Mouse (Mus musculus): ENCODE results near the gene Mpg. TPM values are rescaled to one million over a fixed set of nuclear protein-coding genes. Genes with fewer than 3 reads are reported as not detected.

Gene Mpg
- polyA plus RNA-seq, 1 experiment from 2014 or later: 29.7 TPM

DNA sequence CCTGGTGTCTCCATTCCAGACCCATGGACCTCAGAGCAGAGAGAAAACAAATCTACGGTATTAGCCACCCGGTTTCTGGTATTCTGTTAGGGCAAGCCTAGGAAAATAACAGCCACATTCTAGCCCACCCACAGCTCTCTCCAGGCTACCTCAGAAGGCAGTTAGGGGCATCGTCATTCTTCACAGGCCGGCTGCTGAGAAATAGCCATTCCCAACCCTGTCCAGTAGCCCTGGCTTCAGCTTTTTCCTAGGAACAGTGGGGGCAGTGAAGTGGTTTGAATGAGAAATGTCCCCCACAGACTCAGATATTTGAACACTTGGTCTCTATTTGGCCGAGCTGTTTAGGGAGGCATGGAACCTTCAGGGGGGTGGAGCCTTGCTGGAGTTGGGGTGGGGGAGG lies 36.9 kb upstream of the Mpg start:
- Histone ChIP-seq H3K36me3 (ENCODE audit: control insufficient read depth, insufficient read depth, low read length) (no peaks in the 10 kb centered on the region), H3K9ac (ENCODE audit: low read depth, low read length) (no peak overlapping the region), H3K27me3 (replicated peaks; ENCODE audit: control insufficient read depth, insufficient read depth, low read length) (no peaks in the 10 kb centered on the region), H3K9me3 (ENCODE audit: control insufficient read depth, low read length) (no peaks in the 10 kb centered on the region), H3K4me1 (ENCODE audit: control insufficient read depth, insufficient read depth, low read length) (no peaks in the 10 kb centered on the region), H3K4me3 (ENCODE audit: low read depth, low read length) (no peak overlapping the region), H3K4me2 (ENCODE audit: low read depth, low read length) (no peak overlapping the region), H3K27ac (replicated peaks; ENCODE audit: low read depth, low read length) (no peak overlapping the region)
- DNase-seq (ENCODE audit: low spot score) (no peak), ATAC-seq (ENCODE audit: low read depth) (no peak)
- 70% methylated on average over 5 of the region's 5 CpGs for WGBS

DNA sequence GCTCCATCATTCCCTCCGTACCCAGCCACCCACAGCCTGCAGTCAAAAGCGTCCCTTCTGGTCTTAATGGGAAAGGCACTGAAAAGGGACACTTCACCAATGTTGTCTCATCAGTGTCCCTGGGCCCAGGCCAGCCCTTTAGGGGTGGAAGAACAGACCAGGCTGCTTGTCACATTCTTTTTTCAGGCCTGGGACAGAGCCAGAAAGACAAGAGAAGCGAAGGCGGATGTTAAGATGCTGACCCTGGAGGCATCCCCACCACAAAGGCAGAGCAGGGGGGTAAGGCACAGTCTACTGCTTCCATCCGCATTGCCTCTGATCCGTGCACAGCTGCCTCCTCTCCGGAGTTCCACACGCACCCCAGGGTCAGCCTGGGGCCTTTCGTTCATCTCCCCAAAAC lies 36.2 kb upstream of the Mpg start:
- Histone ChIP-seq H3K4me2 (ENCODE audit: low read depth, low read length) (no peak overlapping the region), H3K4me1 (ENCODE audit: control insufficient read depth, insufficient read depth, low read length) (no peaks in the 10 kb centered on the region), H3K4me3 (ENCODE audit: low read depth, low read length) (no peak overlapping the region), H3K27ac (replicated peaks; ENCODE audit: low read depth, low read length) (no peak overlapping the region), H3K9ac (ENCODE audit: low read depth, low read length) (no peak overlapping the region), H3K9me3 (ENCODE audit: control insufficient read depth, low read length) (no peaks in the 10 kb centered on the region), H3K36me3 (ENCODE audit: control insufficient read depth, insufficient read depth, low read length) (no peaks in the 10 kb centered on the region), H3K27me3 (replicated peaks; ENCODE audit: control insufficient read depth, insufficient read depth, low read length) (no peaks in the 10 kb centered on the region)
- 81% methylated on average over 9 of the region's 9 CpGs for WGBS
- no peak for ATAC-seq (ENCODE audit: low read depth)
- DNase-seq (ENCODE audit: low spot score): no peak

DNA sequence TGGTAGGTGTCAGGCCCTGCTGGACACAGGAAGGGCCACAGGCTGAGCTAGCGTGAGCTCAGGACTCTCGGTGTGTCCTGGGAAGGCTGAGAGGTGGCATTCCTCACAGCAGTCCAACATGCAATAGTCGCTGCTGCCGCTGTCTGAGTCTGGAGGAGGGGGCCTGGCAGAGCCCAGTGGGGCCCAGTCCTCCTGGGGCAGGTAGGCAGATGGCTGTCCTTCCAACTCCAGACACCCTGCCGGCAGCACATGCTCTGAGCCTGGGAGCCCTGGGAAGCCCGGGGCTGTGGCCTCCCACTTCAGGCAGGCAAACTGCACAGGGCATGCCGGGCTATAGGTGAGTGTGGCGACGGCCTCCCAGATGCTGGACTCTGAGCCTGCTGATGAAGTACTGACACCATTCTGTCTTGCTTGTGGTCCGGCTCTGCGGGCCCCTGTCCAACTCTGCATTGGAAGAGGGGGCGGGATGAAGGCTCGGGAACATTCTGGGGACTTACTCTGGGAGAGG lies 35.6 kb upstream of the Mpg start:
- ATAC-seq (ENCODE audit: low read depth): no peak
- H3K4me2 ChIP-seq (ENCODE audit: low read depth, low read length): no peak overlapping the region
- no peak overlapping the region for H3K9ac ChIP-seq (ENCODE audit: low read depth, low read length)
- no peak overlapping the region for H3K4me3 ChIP-seq (ENCODE audit: low read depth, low read length)
- no peak for DNase-seq (ENCODE audit: low spot score)
- no peaks in the 10 kb centered on the region for H3K4me1 ChIP-seq (ENCODE audit: control insufficient read depth, insufficient read depth, low read length)
- no peaks in the 10 kb centered on the region for H3K27me3 ChIP-seq (replicated peaks; ENCODE audit: control insufficient read depth, insufficient read depth, low read length)
- H3K9me3 ChIP-seq (ENCODE audit: control insufficient read depth, low read length): no peaks in the 10 kb centered on the region
- no peaks in the 10 kb centered on the region for H3K36me3 ChIP-seq (ENCODE audit: control insufficient read depth, insufficient read depth, low read length)
- 73% methylated on average over 13 of the region's 13 CpGs for WGBS
- no peak overlapping the region for H3K27ac ChIP-seq (replicated peaks; ENCODE audit: low read depth, low read length)

DNA sequence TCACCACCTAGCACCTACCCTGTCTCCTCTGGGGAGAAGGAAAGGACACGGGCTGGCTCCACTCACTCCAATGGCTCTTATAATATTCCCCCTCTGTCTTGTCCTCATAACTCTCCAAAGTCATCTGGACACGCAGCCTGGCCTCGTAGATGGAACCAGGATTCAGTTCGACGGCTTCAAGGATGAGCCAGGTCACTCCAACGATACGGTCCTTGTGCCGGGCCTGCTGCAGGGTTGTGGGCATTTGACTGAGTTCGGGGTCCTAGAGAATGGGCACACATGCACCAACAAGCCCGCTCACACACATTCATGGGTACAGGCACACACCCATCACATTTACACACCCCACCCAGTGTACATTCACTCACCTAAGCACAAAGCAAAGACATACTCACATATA lies 33.1 kb upstream of the Mpg start:
- Histone ChIP-seq H3K27ac (replicated peaks; ENCODE audit: low read depth, low read length) (no peak overlapping the region), H3K27me3 (replicated peaks; ENCODE audit: control insufficient read depth, insufficient read depth, low read length) (no peaks in the 10 kb centered on the region), H3K4me3 (ENCODE audit: low read depth, low read length) (no peak overlapping the region), H3K9me3 (ENCODE audit: control insufficient read depth, low read length) (no peaks in the 10 kb centered on the region), H3K36me3 (ENCODE audit: control insufficient read depth, insufficient read depth, low read length) (no peaks in the 10 kb centered on the region), H3K9ac (ENCODE audit: low read depth, low read length) (no peak overlapping the region), H3K4me1 (ENCODE audit: control insufficient read depth, insufficient read depth, low read length) (no peaks in the 10 kb centered on the region), H3K4me2 (ENCODE audit: low read depth, low read length) (no peak overlapping the region)
- 91% methylated on average over 10 of the region's 10 CpGs for WGBS
- ATAC-seq (ENCODE audit: low read depth) (no peak), DNase-seq (ENCODE audit: low spot score) (no peak)

DNA sequence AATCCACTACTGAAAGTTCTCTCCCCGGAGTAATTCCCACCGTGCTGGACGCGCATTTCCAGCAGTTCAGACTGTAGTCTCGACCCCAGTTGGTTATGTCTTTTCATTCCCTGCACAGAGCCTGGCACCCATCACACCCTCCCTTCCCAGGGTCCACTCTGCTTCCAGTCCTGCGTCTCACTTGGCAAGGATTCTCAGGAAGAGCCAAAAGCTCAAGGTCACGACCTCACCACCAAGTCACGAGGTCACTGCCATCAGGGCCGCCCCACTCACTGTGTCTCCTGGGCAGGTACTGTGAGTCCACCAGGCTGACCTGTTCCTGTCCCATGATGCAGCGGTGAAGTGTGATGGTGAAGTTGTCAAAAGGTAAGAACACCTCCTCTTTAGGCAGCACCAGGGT lies 32.2 kb upstream of the Mpg start:
- WGBS: 82% methylated on average over 10 of the region's 10 CpGs
- DNase-seq (ENCODE audit: low spot score): no peak
- no peaks in the 10 kb centered on the region for H3K9me3 ChIP-seq (ENCODE audit: control insufficient read depth, low read length)
- H3K4me3 ChIP-seq (ENCODE audit: low read depth, low read length): no peak overlapping the region
- no peak overlapping the region for H3K27ac ChIP-seq (replicated peaks; ENCODE audit: low read depth, low read length)
- no peaks in the 10 kb centered on the region for H3K27me3 ChIP-seq (replicated peaks; ENCODE audit: control insufficient read depth, insufficient read depth, low read length)
- H3K4me1 ChIP-seq (ENCODE audit: control insufficient read depth, insufficient read depth, low read length): no peaks in the 10 kb centered on the region
- no peaks in the 10 kb centered on the region for H3K36me3 ChIP-seq (ENCODE audit: control insufficient read depth, insufficient read depth, low read length)
- H3K9ac ChIP-seq (ENCODE audit: low read depth, low read length): no peak overlapping the region
- no peak overlapping the region for H3K4me2 ChIP-seq (ENCODE audit: low read depth, low read length)
- no peak for ATAC-seq (ENCODE audit: low read depth)

DNA sequence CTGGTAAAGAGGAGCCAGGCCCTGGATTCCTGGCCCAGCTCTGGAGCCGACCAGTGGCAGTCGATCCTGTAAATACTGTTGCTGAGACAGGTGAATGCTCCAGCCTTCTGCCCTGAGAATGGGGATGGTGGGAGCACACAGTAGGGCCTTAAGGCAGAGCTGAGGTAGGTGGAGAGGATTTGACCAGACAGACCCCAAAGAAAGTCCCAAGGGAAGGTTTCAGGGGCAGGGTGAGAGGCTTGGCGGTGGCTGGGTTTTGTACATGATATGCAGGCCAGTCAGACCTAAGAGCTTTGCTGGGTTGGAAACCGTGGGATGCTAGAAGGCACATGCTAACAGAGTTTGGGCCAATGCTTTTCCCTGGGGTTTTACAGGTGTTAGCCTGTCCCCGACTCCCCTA lies 31.7 kb upstream of the Mpg start:
- no peak overlapping the region for H3K4me3 ChIP-seq (ENCODE audit: low read depth, low read length)
- H3K27ac ChIP-seq (replicated peaks; ENCODE audit: low read depth, low read length): no peak overlapping the region
- DNase-seq (ENCODE audit: low spot score): no peak
- no peak for ATAC-seq (ENCODE audit: low read depth)
- H3K9me3 ChIP-seq (ENCODE audit: control insufficient read depth, low read length): no peaks in the 10 kb centered on the region
- no peaks in the 10 kb centered on the region for H3K4me1 ChIP-seq (ENCODE audit: control insufficient read depth, insufficient read depth, low read length)
- H3K9ac ChIP-seq (ENCODE audit: low read depth, low read length): no peak overlapping the region
- 73% methylated on average over 5 of the region's 5 CpGs for WGBS
- no peaks in the 10 kb centered on the region for H3K27me3 ChIP-seq (replicated peaks; ENCODE audit: control insufficient read depth, insufficient read depth, low read length)
- no peak overlapping the region for H3K4me2 ChIP-seq (ENCODE audit: low read depth, low read length)
- no peaks in the 10 kb centered on the region for H3K36me3 ChIP-seq (ENCODE audit: control insufficient read depth, insufficient read depth, low read length)

DNA sequence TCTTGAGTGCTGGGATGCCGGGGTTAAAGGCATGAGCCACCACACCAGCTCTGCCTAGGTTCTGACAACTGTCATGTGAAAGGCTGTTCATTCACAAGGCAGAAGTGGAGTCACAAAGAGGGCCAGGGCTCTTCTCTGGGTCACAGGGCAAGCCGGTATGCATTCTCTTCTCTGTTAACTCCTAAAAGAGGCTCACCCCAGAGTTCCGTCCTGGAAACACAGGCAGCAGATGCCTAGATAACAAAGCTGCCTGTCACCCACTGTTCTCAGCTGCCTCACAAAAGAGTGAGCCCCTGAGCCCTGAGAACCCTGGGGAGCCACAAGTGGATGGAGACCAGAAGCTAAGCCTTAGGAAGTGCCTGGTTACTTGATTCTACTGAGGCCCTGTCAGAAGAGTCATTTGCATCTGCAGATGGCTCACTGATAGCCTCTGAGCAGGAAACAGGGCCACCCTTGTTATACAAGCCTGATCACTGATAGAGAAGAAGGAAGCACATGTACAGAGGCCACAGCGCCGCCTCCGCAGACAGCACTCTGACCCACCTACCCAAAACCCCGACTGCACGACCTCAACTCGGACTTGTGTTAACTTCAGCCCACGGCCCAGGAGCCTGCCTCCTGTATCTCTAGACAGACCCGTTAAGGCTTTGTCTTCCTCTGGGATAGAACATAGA lies 30.3 kb upstream of the Mpg start:
- Histone ChIP-seq H3K4me3 (ENCODE audit: low read depth, low read length) (no peak overlapping the region), H3K4me1 (ENCODE audit: control insufficient read depth, insufficient read depth, low read length) (no peaks in the 10 kb centered on the region), H3K36me3 (ENCODE audit: control insufficient read depth, insufficient read depth, low read length) (no peaks in the 10 kb centered on the region), H3K9me3 (ENCODE audit: control insufficient read depth, low read length) (no peaks in the 10 kb centered on the region), H3K9ac (ENCODE audit: low read depth, low read length) (no peak overlapping the region), H3K27me3 (replicated peaks; ENCODE audit: control insufficient read depth, insufficient read depth, low read length) (no peaks in the 10 kb centered on the region), H3K27ac (replicated peaks; ENCODE audit: low read depth, low read length) (no peak overlapping the region), H3K4me2 (ENCODE audit: low read depth, low read length) (no peak overlapping the region)
- no peak for DNase-seq (ENCODE audit: low spot score)
- ATAC-seq (ENCODE audit: low read depth): no peak
- WGBS: 25% methylated on average over 11 of the region's 11 CpGs

DNA sequence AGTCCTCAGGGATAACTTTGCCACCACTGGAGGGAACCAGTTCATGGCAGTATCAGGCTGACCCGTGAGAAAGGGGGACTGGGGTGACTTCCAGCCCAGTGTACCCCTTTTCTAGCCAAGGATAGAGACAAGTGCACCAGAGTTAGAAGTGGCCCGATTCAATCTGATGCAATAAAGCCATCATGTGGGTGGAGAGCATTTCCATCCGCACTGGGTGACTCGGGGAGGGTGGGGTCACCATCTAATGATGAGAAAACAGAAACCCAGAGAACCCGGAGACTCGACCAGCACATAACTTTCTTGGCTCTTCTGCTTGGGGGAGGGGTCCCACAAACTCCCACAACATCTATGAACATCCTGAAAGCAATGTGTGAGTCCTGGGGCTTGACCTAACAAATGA lies 29.6 kb upstream of the Mpg start:
- Histone ChIP-seq H3K9me3 (ENCODE audit: control insufficient read depth, low read length) (no peaks in the 10 kb centered on the region), H3K27me3 (replicated peaks; ENCODE audit: control insufficient read depth, insufficient read depth, low read length) (no peaks in the 10 kb centered on the region), H3K4me2 (ENCODE audit: low read depth, low read length) (no peak overlapping the region), H3K4me1 (ENCODE audit: control insufficient read depth, insufficient read depth, low read length) (no peaks in the 10 kb centered on the region), H3K4me3 (ENCODE audit: low read depth, low read length) (no peak overlapping the region), H3K27ac (replicated peaks; ENCODE audit: low read depth, low read length) (no peak overlapping the region), H3K9ac (ENCODE audit: low read depth, low read length) (no peak overlapping the region), H3K36me3 (ENCODE audit: control insufficient read depth, insufficient read depth, low read length) (no peaks in the 10 kb centered on the region)
- ATAC-seq (ENCODE audit: low read depth) (no peak), DNase-seq (ENCODE audit: low spot score) (no peak)
- 75% methylated on average over 6 of the region's 6 CpGs for WGBS

DNA sequence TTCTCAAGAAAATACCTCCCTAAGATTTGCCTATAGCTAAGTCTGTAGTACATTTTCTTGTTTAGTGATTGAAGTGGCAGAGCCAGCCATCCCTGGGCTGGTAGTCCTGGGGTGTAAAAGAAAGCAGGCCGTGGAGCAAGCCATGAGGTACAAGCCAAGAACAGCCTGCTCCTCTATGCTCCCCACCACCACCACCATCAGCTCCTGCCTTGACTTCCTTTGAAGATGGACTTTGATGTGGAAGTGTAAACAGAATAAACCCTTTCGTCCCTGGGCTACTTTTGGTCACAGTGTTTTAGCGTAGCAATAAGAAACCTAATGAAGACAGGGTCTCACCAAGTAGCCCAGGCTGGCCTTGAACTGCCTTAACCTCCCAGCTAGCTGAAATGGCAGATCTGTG lies 28.5 kb upstream of the Mpg start:
- H3K36me3 ChIP-seq (ENCODE audit: control insufficient read depth, insufficient read depth, low read length): no peaks in the 10 kb centered on the region
- H3K27ac ChIP-seq (replicated peaks; ENCODE audit: low read depth, low read length): no peak overlapping the region
- DNase-seq (ENCODE audit: low spot score) (no peak), ATAC-seq (ENCODE audit: low read depth) (no peak)
- no peaks in the 10 kb centered on the region for H3K9me3 ChIP-seq (ENCODE audit: control insufficient read depth, low read length)
- no peak overlapping the region for H3K4me3 ChIP-seq (ENCODE audit: low read depth, low read length)
- H3K27me3 ChIP-seq (replicated peaks; ENCODE audit: control insufficient read depth, insufficient read depth, low read length): no peaks in the 10 kb centered on the region
- H3K9ac ChIP-seq (ENCODE audit: low read depth, low read length): no peak overlapping the region
- 53% methylated on average over 3 of the region's 3 CpGs for whole genome bisulfite sequencing
- no peak overlapping the region for H3K4me2 ChIP-seq (ENCODE audit: low read depth, low read length)
- H3K4me1 ChIP-seq (ENCODE audit: control insufficient read depth, insufficient read depth, low read length): no peaks in the 10 kb centered on the region
